Mouse (Mus musculus): Measurements from ENCODE around the gene Rab25. TPM values are rescaled to one million over a fixed set of nuclear protein-coding genes. Genes with fewer than 3 reads are reported as not detected.

Rab25 gene
- polyA plus RNA-seq, 1 experiment from 2014 or later, result 0.49 TPM

GRCm38 (mm10) chr3:88501366-88502030, 46.6 kb downstream of the Rab25 start:
- WGBS, result 58% methylated on average over 6 of the region's 6 CpGs
- Histone ChIP-seq H3K9me3 (replicated peaks) (no peaks in the 10 kb centered on the region), H3K4me3 (peak overlapping the region; percentile 68), H3K27ac (replicated peaks) (no peak overlapping the region), H3K36me3 (no peaks in the 10 kb centered on the region), H3K4me1 (peaks cover 50% of the 10 kb centered on the region), H3K27me3 (ENCODE audit: low read depth, poor library complexity, severe bottlenecking) (peaks cover 49% of the 10 kb centered on the region)
- DNase-seq (ENCODE audit: low spot score), result no peak

GRCm38 (mm10) chr3:88500655-88501365, 47.3 kb downstream of the Rab25 start:
- H3K9me3 ChIP-seq (replicated peaks), result no peaks in the 10 kb centered on the region
- DNase-seq (ENCODE audit: low spot score), result no peak
- WGBS, result 59% methylated on average over 4 of the region's 4 CpGs
- H3K36me3 ChIP-seq, result no peaks in the 10 kb centered on the region
- H3K27me3 ChIP-seq (ENCODE audit: low read depth, poor library complexity, severe bottlenecking), result peaks cover 49% of the 10 kb centered on the region
- no peak overlapping the region for H3K4me3 ChIP-seq
- no peak overlapping the region for H3K27ac ChIP-seq (replicated peaks)
- peaks cover 47% of the 10 kb centered on the region for H3K4me1 ChIP-seq

- H3K27me3 ChIP-seq (ENCODE audit: low read depth, poor library complexity, severe bottlenecking), result peaks cover 46% of the 10 kb centered on the region
- peaks cover 43% of the 10 kb centered on the region for H3K4me1 ChIP-seq
- no peaks in the 10 kb centered on the region for H3K36me3 ChIP-seq
- no peak for DNase-seq (ENCODE audit: low spot score)
- WGBS, result 81% methylated on average over 7 of the region's 7 CpGs
- H3K27ac ChIP-seq (replicated peaks), result 0 out of 2 replicates have a peak overlapping the region, but pooled peaks have one; percentile 28
- H3K4me3 ChIP-seq, result no peak overlapping the region
- H3K9me3 ChIP-seq (replicated peaks), result no peaks in the 10 kb centered on the region
These were observed 48.0 kb downstream of the Rab25 start for GRCm38 (mm10) chr3:88500087-88500486.

- Histone ChIP-seq H3K4me1 (peaks cover 49% of the 10 kb centered on the region), H3K4me3 (no peak overlapping the region), H3K27ac (replicated peaks) (no peak overlapping the region), H3K9me3 (replicated peaks) (no peaks in the 10 kb centered on the region), H3K36me3 (no peaks in the 10 kb centered on the region), H3K27me3 (ENCODE audit: low read depth, poor library complexity, severe bottlenecking) (peaks cover 47% of the 10 kb centered on the region)
- 77% methylated on average over 4 of the region's 4 CpGs for WGBS
- DNase-seq (ENCODE audit: low spot score), result no peak
These were observed 48.5 kb downstream of the Rab25 start for GRCm38 (mm10) chr3:88499580-88499979.

- Histone ChIP-seq H3K27me3 (ENCODE audit: low read depth, poor library complexity, severe bottlenecking) (peaks cover 24% of the 10 kb centered on the region), H3K36me3 (no peaks in the 10 kb centered on the region), H3K4me1 (peaks cover 37% of the 10 kb centered on the region), H3K9me3 (replicated peaks) (no peaks in the 10 kb centered on the region), H3K27ac (replicated peaks) (no peak overlapping the region), H3K4me3 (no peak overlapping the region)
- 87% methylated on average over 10 of the region's 10 CpGs for WGBS
- DNase-seq (ENCODE audit: low spot score), result no peak
These were observed 52.2 kb downstream of the Rab25 start for GRCm38 (mm10) chr3:88495741-88496415.

GRCm38 (mm10) chr3:88494836-88495628, 53.1 kb downstream of the Rab25 start:
- WGBS, result 75% methylated on average over 9 of the region's 9 CpGs
- Histone ChIP-seq H3K9me3 (replicated peaks) (no peaks in the 10 kb centered on the region), H3K27ac (replicated peaks) (peak overlapping the region; percentile 52), H3K4me3 (no peak overlapping the region), H3K4me1 (peaks cover 30% of the 10 kb centered on the region), H3K27me3 (ENCODE audit: low read depth, poor library complexity, severe bottlenecking) (peaks cover 27% of the 10 kb centered on the region), H3K36me3 (no peaks in the 10 kb centered on the region)
- DNase-seq (ENCODE audit: low spot score), result no peak

- Histone ChIP-seq H3K36me3 (no peaks in the 10 kb centered on the region), H3K27me3 (ENCODE audit: low read depth, poor library complexity, severe bottlenecking) (peaks cover 38% of the 10 kb centered on the region), H3K4me3 (peak overlapping the region; percentile 11; the same call in 1 of the 2 replicates), H3K4me1 (peaks cover 33% of the 10 kb centered on the region), H3K27ac (replicated peaks) (peak overlapping the region; percentile 86), H3K9me3 (replicated peaks) (no peaks in the 10 kb centered on the region)
- no peak for DNase-seq (ENCODE audit: low spot score)
- WGBS, result 79% methylated on average over 11 of the region's 11 CpGs
These were observed 54.2 kb downstream of the Rab25 start for GRCm38 (mm10) chr3:88493706-88494582.

MicroRNAs within 50 kb of the gene (microRNA counts, 519-probe panel; counts per million panel counts)
- microRNA mmu-miR-1905, result not detected

Small RNA genes lying within 50 kb of the gene (microRNA-seq; reads per million reads assigned to microRNA genes)
- not detected for gene Mir1905

Other genes with a start within 250 kb of the Rab25 start
- gene Glmp, start 223.3 kb downstream of the Rab25 start, polyA plus RNA-seq (2016; fragmentation: Nextera tagmentation; extraction: Ambion mirVana), result 136 and 142 TPM in 2 replicates
- 1.8 and 2.3 TPM in 2 replicates for gene Tmem79, start 212.2 kb downstream of the Rab25 start, polyA plus RNA-seq (2016; fragmentation: Nextera tagmentation; extraction: Ambion mirVana)
- gene Smg5, start 212.0 kb downstream of the Rab25 start, polyA plus RNA-seq (2016; fragmentation: Nextera tagmentation; extraction: Ambion mirVana), result 84.5 and 89.8 TPM in 2 replicates
- gene Paqr6, start 183.7 kb downstream of the Rab25 start, polyA plus RNA-seq (2016; fragmentation: Nextera tagmentation; extraction: Ambion mirVana), result 0.65 TPM in 2 replicates
- 0.27 TPM in 2 replicates for gene Bglap3, start 175.6 kb downstream of the Rab25 start, polyA plus RNA-seq (2016; fragmentation: Nextera tagmentation; extraction: Ambion mirVana)
- gene Bglap2, start 169.6 kb downstream of the Rab25 start, polyA plus RNA-seq (2016; fragmentation: Nextera tagmentation; extraction: Ambion mirVana), result not detected in 2 replicates
- not detected in 2 replicates for gene Bglap, start 163.8 kb downstream of the Rab25 start, polyA plus RNA-seq (2016; fragmentation: Nextera tagmentation; extraction: Ambion mirVana)
- gene Pmf1, start 138.0 kb downstream of the Rab25 start, polyA plus RNA-seq (2016; fragmentation: Nextera tagmentation; extraction: Ambion mirVana), result 162 and 174 TPM in 2 replicates
- gene Slc25a44, start 123.2 kb downstream of the Rab25 start, polyA plus RNA-seq (2016; fragmentation: Nextera tagmentation; extraction: Ambion mirVana), result 18.7 and 20.0 TPM in 2 replicates
- gene Sema4a, start 87.1 kb downstream of the Rab25 start, polyA plus RNA-seq (2016; fragmentation: Nextera tagmentation; extraction: Ambion mirVana), result 4.9 and 10.5 TPM in 2 replicates
- 13.5 and 18.3 TPM in 2 replicates for gene Lmna, start 38.3 kb downstream of the Rab25 start, polyA plus RNA-seq (2016; fragmentation: Nextera tagmentation; extraction: Ambion mirVana)
- gene Mex3a, start 15.9 kb downstream of the Rab25 start, polyA plus RNA-seq (2016; fragmentation: Nextera tagmentation; extraction: Ambion mirVana), result 27.7 and 33.8 TPM in 2 replicates
- 175 and 192 TPM in 2 replicates for gene Lamtor2, start 4.8 kb upstream of the Rab25 start, polyA plus RNA-seq (2016; fragmentation: Nextera tagmentation; extraction: Ambion mirVana)
- 71.1 and 74.1 TPM in 2 replicates for gene Ubqln4, start 5.5 kb upstream of the Rab25 start, polyA plus RNA-seq (2016; fragmentation: Nextera tagmentation; extraction: Ambion mirVana)
- 201 and 207 TPM in 2 replicates for gene Ssr2, start 27.6 kb upstream of the Rab25 start, polyA plus RNA-seq (2016; fragmentation: Nextera tagmentation; extraction: Ambion mirVana)
- gene Arhgef2, start 57.7 kb upstream of the Rab25 start, polyA plus RNA-seq (2016; fragmentation: Nextera tagmentation; extraction: Ambion mirVana), result 82.2 and 106 TPM in 2 replicates
- gene Rxfp4, start 104.8 kb upstream of the Rab25 start, polyA plus RNA-seq (2016; fragmentation: Nextera tagmentation; extraction: Ambion mirVana), result not detected in 2 replicates
- 95.5 and 102 TPM in 2 replicates for gene Khdc4, start 137.5 kb upstream of the Rab25 start, polyA plus RNA-seq (2016; fragmentation: Nextera tagmentation; extraction: Ambion mirVana)
- gene Rit1, start 168.5 kb upstream of the Rab25 start, polyA plus RNA-seq (2016; fragmentation: Nextera tagmentation; extraction: Ambion mirVana), result 38.9 and 43.8 TPM in 2 replicates
- 129 and 187 TPM in 2 replicates for gene Syt11, start 226.9 kb upstream of the Rab25 start, polyA plus RNA-seq (2016; fragmentation: Nextera tagmentation; extraction: Ambion mirVana)

Data from midbrain, embryonic 10.5 days (tissue).